Mouse (Mus musculus) spleen, adult 2 months (tissue): ENCODE measurements around the gene Tekt1.

Source experiments
- CTCF ChIP-seq: fragments of 200-500 bp; IDR thresholded peaks from 2 replicates; pipeline ENCODE4 v1.5.1; 2011; ENCODE audit warnings: mild to moderate bottlenecking, inconsistent platforms; ENCODE audit not compliant: insufficient read depth, insufficient read length, insufficient replicate concordance; ENCODE audit errors: extremely low read depth
- POLR2A ChIP-seq: fragments of 200-500 bp; IDR thresholded peaks from 2 replicates; pipeline ENCODE4 v1.6.1; 2011; ENCODE audit warnings: low read depth, low read length, inconsistent platforms

DNA sequence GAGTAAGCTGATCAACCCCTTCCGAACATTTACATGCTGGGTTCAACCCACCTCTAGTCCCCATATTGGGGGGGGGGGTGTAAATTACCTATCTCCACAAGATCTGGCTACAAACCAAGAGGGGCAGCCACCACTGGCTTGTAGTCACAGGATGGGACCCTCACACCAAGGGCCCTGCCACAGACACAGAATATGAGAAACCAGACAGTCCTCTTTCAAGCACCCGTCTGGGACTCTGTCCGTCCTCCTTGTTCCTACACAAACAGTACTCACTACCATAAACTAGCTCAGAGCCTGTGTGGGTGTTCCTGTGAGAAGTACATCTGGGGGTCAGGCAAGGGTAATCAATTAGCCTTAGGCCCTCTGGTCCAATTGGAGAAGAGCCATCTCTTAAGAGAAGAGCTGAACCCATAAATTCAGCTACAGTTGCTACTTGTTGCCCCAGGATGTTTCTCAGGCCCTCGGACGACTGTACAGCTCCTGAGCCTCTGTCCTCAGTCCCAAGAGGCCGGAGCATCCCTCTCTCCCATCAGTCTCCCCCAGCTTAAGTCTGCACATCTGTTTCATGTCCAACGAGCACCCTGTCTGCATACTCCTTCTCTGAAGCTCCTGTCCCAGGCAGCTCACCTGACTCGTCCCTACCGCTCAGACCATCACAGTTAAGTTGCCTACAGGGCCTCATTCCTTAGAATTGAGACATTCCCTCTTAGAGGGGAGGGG is 46.4 kb upstream of the Tekt1 start:
- TF ChIP-seq POLR2A (no peak), CTCF (no peak)
